Mouse (Mus musculus) heart, embryonic 14.5 days (tissue): Measurements from ENCODE around the gene Leprot. TPM values are rescaled to one million over a fixed set of nuclear protein-coding genes. Genes with fewer than 3 reads are reported as not detected.

Source experiments
- ATAC-seq: fragments of 200-750 bp; cut with Nextera tagmentation; 2 replicates; pipeline ENCODE4 v1.8.0; 2017; ENCODE audit warnings: low read depth, moderate TSS enrichment; ENCODE audit not compliant: insufficient number of reproducible peaks, insufficient read depth, low FRiP score
- H3K27ac ChIP-seq, 2 experiments: fragments of 200-500 bp in 1 of 2; fragments of 300-500 bp in 1 of 2; sonication (generic) in 1 of 2; replicated peaks in 1 of 2; 2 replicates each; pipeline ENCODE4 v1.5.1; 2012 to 2014; ENCODE audit warnings: low read depth in 2 of 2, low read length in 2 of 2, control low read depth in 1 of 2, mild to moderate bottlenecking in 1 of 2, mixed read lengths in 1 of 2; ENCODE audit not compliant: control insufficient read depth in 1 of 2, insufficient read depth in 1 of 2
- H3K27me3 ChIP-seq: fragments of 300-500 bp; sonication (generic); 2 replicates; pipeline ENCODE4 v1.6.1; 2014; ENCODE audit warnings: mild to moderate bottlenecking, low read length, control low read depth; ENCODE audit not compliant: control insufficient read depth, insufficient read depth
- H3K36me3 ChIP-seq: fragments of 300-500 bp; sonication (generic); 2 replicates; pipeline ENCODE4 v1.6.1; 2014; ENCODE audit warnings: mild to moderate bottlenecking, control low read depth, low read length, mixed read lengths; ENCODE audit not compliant: control insufficient read depth, insufficient read depth
- H3K4me1 ChIP-seq, 2 experiments: fragments of 200-500 bp in 1 of 2; fragments of 300-500 bp in 1 of 2; sonication (generic) in 1 of 2; 2 replicates each; pipeline ENCODE4 v1.6.1; 2012 to 2014; ENCODE audit warnings: low read length in 2 of 2, control low read depth in 1 of 2, mixed read lengths in 1 of 2; ENCODE audit not compliant: control insufficient read depth in 2 of 2, insufficient read depth in 2 of 2
- H3K4me2 ChIP-seq: fragments of 300-500 bp; sonication (generic); 2 replicates; pipeline ENCODE4 v1.6.1; 2014; ENCODE audit warnings: mild to moderate bottlenecking, low read length
- H3K4me3 ChIP-seq, 2 experiments: fragments of 200-500 bp in 1 of 2; fragments of 300-500 bp in 1 of 2; sonication (generic) in 1 of 2; 2 replicates each; pipeline ENCODE4 v1.5.1; 2012 to 2014; ENCODE audit warnings: low read length in 2 of 2, mild to moderate bottlenecking in 2 of 2, control low read depth in 1 of 2, low read depth in 1 of 2, moderate library complexity in 1 of 2; ENCODE audit not compliant: control insufficient read depth in 1 of 2, insufficient read depth in 1 of 2
- H3K9ac ChIP-seq: fragments of 300-500 bp; sonication (generic); 2 replicates; pipeline ENCODE4 v1.6.1; 2014; ENCODE audit warnings: mild to moderate bottlenecking, low read length
- H3K9me3 ChIP-seq: fragments of 300-500 bp; sonication (generic); 2 replicates; pipeline ENCODE4 v1.6.1; 2016; ENCODE audit warnings: low read length, control low read depth; ENCODE audit not compliant: control insufficient read depth
- WGBS: fragments of 180-500 bp; shearing (Covaris S2); extraction: QIAGEN DNeasy Blood & Tissue Kit; methylation state at CpG from one replicate; pipeline ENCODE4 v1.1.7; 2014; 5-methylcytosine and 5-hydroxymethylcytosine counted together
- polyA plus RNA-seq: library from polyadenylated mRNA; unstranded; fragments of >200 nt; fragmentation: Nextera tagmentation; extraction: Ambion mirVana; gene quantifications from 2 replicates; pipeline ENCODE4 v1.2.1, GENCODE M21; 2014

Gene Leprot
- polyA plus RNA-seq, 1 experiment from 2014 or later = 85.3 TPM

DNA sequence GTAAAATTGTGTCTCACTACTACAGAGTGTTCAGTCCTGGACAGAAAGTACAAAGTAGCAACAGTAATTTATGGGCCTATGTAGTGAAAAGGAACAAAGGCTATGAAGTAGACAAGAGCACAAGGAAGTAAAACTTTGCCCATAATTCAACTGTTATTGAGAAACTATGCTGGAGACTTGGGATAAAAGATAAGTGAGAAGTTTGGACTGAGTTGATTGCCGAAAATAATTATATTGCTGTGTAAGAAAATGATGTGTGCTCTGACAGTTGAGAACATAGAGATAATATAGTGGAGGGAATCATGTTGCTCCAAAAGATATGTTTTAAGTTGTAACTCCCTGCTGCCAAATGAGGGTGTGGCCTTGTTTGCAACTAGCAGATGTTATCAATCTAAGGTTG is 1.2 kb downstream of the Leprot start:
- peak overlapping the region; percentile 97; the same call in 1 of the 2 replicates for H3K9ac ChIP-seq

GRCm38 (mm10) chr4:101650961-101651360 is 3.4 kb downstream of the Leprot start:
- no peak overlapping the region for H3K4me3 ChIP-seq
- no peak for ATAC-seq
- no peaks in the 10 kb centered on the region for H3K9me3 ChIP-seq
- no peak overlapping the region for H3K27ac ChIP-seq
- no peak overlapping the region for H3K9ac ChIP-seq
- peaks cover 14% of the 10 kb centered on the region; the same call in 1 of the 2 replicates for H3K36me3 ChIP-seq
- H3K27me3 ChIP-seq = no peaks in the 10 kb centered on the region
- H3K4me1 ChIP-seq = peaks cover 2 to 7% of the 10 kb centered on the region in 2 experiments; a peak in 3 of 4 replicates
- no peak overlapping the region for H3K4me2 ChIP-seq
- WGBS = 84% methylated on average over 2 of the region's 2 CpGs

More for the DNA sequence above, 1.2 kb downstream of the Leprot start:
- Histone ChIP-seq H3K36me3 (0 out of 2 replicates have a peak, but pooled peaks cover 4% of the 10 kb centered on the region), H3K27me3 (no peaks in the 10 kb centered on the region), H3K4me2 (peak overlapping the region; percentile 82), H3K9me3 (no peaks in the 10 kb centered on the region), H3K4me3 (peak overlapping the region in 1 of 2 experiments; percentile 90; a peak in 1 of 4 replicates), H3K4me1 (peaks cover 2 to 7% of the 10 kb centered on the region in 2 experiments; a peak in 3 of 4 replicates), H3K27ac (peak overlapping the region in 1 of 2 experiments; percentile 96; a peak in 2 of 4 replicates)
- ATAC-seq = no peak
- WGBS = 78% methylated on average over 1 of the region's 1 CpGs

DNA sequence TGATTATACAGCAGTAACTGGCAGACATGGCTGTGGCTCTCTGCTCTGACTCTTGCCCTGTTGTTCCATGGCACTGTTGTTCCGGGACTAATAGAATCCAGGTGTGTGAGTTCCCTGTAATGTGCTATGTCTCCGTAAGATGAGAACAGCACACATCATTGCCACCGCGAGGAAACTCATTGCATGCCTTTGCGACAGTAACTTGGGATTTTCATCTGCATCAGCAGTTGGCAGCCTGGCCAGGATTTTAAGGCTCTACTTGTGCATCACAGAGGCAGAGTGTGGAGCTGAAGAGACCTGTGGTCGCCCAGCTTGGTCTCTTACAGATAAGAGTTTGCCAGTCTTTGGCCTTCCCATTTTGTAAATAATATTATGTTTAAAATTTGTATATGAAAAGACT is 6.7 kb downstream of the Leprot start:
- no peak overlapping the region for H3K4me2 ChIP-seq
- ATAC-seq = no peak
- H3K36me3 ChIP-seq = peaks cover 37% of the 10 kb centered on the region
- no peak overlapping the region for H3K27ac ChIP-seq
- H3K4me1 ChIP-seq = no peaks in the 10 kb centered on the region
- H3K4me3 ChIP-seq = no peak overlapping the region
- 85% methylated on average over 6 of the region's 6 CpGs for WGBS
- no peaks in the 10 kb centered on the region for H3K9me3 ChIP-seq
- H3K27me3 ChIP-seq = no peaks in the 10 kb centered on the region
- H3K9ac ChIP-seq = no peak overlapping the region

DNA sequence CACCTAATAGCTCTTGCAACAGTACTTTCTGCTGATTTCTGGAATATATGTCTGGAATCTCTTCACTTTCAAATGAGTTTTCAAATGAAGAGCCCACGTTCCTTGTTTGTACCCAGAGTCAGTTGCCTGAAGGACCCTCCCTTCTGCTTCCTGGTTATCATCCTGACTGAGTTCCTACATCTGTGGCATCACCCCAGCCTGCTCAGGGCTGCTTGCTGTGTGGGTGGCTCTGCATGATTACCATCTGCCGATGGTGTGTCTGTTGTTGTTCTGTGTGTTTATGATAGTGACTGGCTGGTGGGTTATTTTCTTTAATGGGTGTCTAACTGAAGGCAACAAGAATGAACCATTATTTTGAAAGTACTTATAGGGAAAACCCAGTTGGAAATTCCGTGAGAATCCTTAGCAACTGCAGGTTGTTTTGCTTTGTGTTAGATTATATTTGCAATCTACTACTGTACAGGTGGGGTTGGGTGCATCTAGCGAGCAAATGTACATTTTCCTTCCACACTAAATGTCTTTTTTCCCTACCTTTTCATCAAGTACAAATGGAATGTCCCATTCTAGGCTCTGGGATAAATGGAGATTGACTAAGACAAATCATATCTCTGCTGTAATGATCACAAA is 7.4 kb downstream of the Leprot start:
- ATAC-seq = no peak
- WGBS = 74% methylated on average over 4 of the region's 4 CpGs

GRCm38 (mm10) chr4:101655415-101655790 is 7.9 kb downstream of the Leprot start:
- no peak overlapping the region for H3K27ac ChIP-seq
- WGBS = 72% methylated on average over 7 of the region's 7 CpGs
- peaks cover 47% of the 10 kb centered on the region for H3K36me3 ChIP-seq
- no peaks in the 10 kb centered on the region for H3K9me3 ChIP-seq
- H3K4me1 ChIP-seq = no peaks in the 10 kb centered on the region
- no peak overlapping the region for H3K4me3 ChIP-seq
- ATAC-seq = no peak
- H3K4me2 ChIP-seq = no peak overlapping the region
- H3K9ac ChIP-seq = no peak overlapping the region
- H3K27me3 ChIP-seq = no peaks in the 10 kb centered on the region

More for the DNA sequence above, 7.4 kb downstream of the Leprot start:
- Histone ChIP-seq H3K27ac (no peak overlapping the region), H3K9me3 (no peaks in the 10 kb centered on the region), H3K9ac (no peak overlapping the region), H3K4me3 (no peak overlapping the region), H3K36me3 (peaks cover 43% of the 10 kb centered on the region), H3K27me3 (no peaks in the 10 kb centered on the region), H3K4me1 (no peaks in the 10 kb centered on the region), H3K4me2 (no peak overlapping the region)

DNA sequence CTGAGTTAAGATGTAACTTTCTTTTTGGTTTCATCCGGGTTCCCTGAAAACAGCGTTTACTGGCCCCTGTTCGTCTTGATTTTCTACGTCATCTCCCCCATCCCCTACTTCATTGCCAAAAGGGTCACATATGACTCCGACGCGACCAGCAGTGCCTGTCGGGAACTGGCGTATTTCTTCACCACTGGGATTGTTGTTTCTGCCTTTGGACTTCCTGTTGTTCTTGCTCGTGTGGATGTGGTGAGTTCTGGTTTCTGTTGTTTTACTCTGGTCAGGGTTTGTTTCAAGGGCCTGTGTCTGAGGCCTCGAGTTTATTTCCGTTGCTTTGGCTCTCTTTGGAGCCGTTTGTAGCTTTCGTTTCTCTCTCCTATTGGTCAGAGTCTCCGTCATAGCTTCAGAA is 8.5 kb downstream of the Leprot start:
- H3K27ac ChIP-seq = no peak overlapping the region
- H3K9ac ChIP-seq = no peak overlapping the region
- 76% methylated on average over 15 of the region's 15 CpGs for WGBS
- H3K36me3 ChIP-seq = peaks cover 52% of the 10 kb centered on the region
- no peak overlapping the region for H3K4me2 ChIP-seq
- H3K9me3 ChIP-seq = no peaks in the 10 kb centered on the region
- H3K27me3 ChIP-seq = no peaks in the 10 kb centered on the region
- H3K4me1 ChIP-seq = no peaks in the 10 kb centered on the region
- ATAC-seq = no peak
- no peak overlapping the region for H3K4me3 ChIP-seq

DNA sequence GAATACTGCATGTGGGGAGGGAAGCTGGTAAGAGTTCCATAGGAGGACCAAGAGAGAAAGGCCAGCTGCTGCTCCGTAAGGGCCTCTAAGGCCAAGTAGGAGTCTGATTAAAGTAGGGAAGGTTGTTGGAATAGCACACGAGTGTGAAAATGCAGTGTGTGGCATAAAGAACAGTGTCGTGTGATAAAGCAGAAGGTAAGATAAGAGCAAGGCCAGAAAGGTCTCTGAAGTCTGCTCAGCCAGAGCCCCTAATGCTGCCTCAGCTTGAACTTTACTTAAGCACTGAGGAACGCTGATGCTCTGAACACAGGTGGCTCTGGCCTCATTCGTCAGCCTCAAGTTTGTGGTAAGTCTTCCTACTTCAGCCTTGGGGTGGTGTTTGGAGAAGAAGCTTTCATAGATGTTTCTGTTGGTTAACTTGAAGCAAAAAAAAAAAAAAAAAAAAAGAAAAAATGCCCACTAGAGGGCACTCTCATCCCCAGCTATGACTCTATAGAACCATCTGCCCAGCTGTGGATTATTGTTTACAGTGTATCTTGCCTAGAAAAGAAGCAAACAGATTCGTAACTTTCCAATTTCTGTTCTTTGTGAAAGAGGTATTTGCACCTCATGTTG is 9.5 kb downstream of the Leprot start:
- WGBS = 26% methylated on average over 6 of the region's 6 CpGs
- Histone ChIP-seq H3K27me3 (no peaks in the 10 kb centered on the region), H3K36me3 (peaks cover 60% of the 10 kb centered on the region), H3K4me3 (no peak overlapping the region), H3K9ac (no peak overlapping the region), H3K27ac (no peak overlapping the region), H3K4me1 (no peaks in the 10 kb centered on the region), H3K4me2 (no peak overlapping the region), H3K9me3 (no peaks in the 10 kb centered on the region)
- ATAC-seq = no peak
